Mouse (Mus musculus): ENCODE measurements around the gene Erp27. TPM values are rescaled to one million over a fixed set of nuclear protein-coding genes. Genes with fewer than 3 reads are reported as not detected.
"Not testable (repeated sequence)": the region's sequence is repeated elsewhere in the genome, so short reads cannot be mapped to it uniquely, and the experiment has no call there.

Gene Erp27
- 0.22 and 0.34 TPM in 2 replicates for polyA plus RNA-seq (2014; fragmentation: Nextera tagmentation; extraction: Ambion mirVana)

DNA sequence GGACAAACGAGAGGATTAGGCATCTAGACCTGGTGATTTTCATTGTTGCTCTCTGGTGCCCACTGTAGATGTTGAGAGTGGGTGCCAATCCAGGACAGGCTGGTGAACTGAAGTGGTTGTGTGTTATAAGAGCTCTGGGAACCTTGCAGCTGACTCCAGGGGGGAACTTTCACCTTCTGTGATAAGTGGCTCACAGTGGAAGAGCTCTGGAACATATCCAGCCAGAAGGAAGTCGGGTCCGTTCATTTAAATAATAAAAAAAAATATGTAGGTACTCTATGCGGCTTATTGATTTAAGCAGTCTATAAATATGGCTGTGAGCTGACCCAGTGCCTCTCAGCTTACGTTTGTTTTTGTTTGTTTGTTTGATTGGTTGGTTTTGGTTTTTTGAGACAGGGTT lies at the start of gene Erp27:
Erp27 (minus strand) TSS at position 101 of the 400 bp plus-strand sequence.
- Histone ChIP-seq H3K27ac (ENCODE audit: low read depth, low read length) (no peak within 1 kb of the TSS), H3K27me3 (replicated peaks; ENCODE audit: control insufficient read depth, insufficient read depth, low read length) (no peaks in the 10 kb centered on the region), H3K36me3 (ENCODE audit: control insufficient read depth, insufficient read depth, low read length) (peaks cover 4% of the 10 kb centered on the region; the same call in 1 of the 2 replicates), H3K4me2 (no peak within 1 kb of the TSS), H3K9ac (ENCODE audit: low read depth, low read length) (no peak within 1 kb of the TSS), H3K4me3 (ENCODE audit: low read depth, low read length) (no peak within 1 kb of the TSS), H3K4me1 (replicated peaks; ENCODE audit: control insufficient read depth, insufficient read depth, low read length) (no peaks in the 10 kb centered on the region), H3K9me3 (ENCODE audit: control insufficient read depth, low read length) (no peaks in the 10 kb centered on the region)
- no peak for DNase-seq (ENCODE audit: low spot score)
- 75% methylated on average over 5 of the region's 5 CpGs for whole genome bisulfite sequencing
- no peak for ATAC-seq (replicated peaks; ENCODE audit: low FRiP score)

DNA sequence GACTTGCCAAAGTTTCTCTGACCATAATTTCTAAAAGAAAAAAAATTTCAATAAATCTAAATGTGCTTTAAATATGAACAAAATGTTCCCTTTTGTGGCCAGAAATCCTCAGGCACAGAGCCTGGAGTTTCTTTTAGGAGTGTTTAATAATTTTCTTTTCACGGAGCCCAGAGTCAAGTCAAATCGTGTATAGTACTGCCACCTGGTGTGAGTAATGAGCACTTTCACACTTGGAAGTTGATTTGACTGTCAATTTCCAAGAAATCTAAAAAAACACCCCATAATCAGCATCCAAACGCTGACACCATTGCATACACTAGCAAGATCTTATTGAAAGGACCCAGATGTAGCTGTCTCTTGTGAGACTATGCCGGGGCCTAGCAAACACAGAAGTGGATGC lies 46.9 kb upstream of the Erp27 start:
- ATAC-seq (replicated peaks; ENCODE audit: low FRiP score); DNase-seq (ENCODE audit: low spot score): not testable (repeated sequence)
- WGBS = 21% methylated on average over 3 of the region's 4 CpGs

DNA sequence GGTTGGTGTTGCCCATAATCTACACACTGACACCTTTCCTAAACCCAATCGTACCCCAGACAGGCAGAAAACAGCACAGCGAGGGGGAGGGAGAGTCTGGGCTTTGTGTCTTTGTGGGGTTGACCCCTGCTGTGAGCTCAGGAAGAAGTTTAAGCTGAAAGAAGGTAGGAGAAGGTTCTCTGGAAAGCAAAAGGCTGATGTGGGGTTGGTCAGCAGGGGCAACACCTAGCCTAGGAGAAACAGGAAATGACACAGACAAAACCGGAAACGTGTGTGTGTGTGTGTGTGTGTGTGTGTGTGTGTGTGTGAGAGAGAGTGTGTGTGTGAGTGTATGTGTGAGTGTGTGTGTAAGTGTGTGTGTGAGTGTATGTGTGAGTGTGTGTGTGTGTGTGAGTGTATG lies 45.5 kb upstream of the Erp27 start:
- H3K27ac ChIP-seq (ENCODE audit: low read depth, low read length) = no peak overlapping the region
- whole genome bisulfite sequencing = 56% methylated on average over 4 of the region's 4 CpGs
- H3K4me3 ChIP-seq (ENCODE audit: low read depth, low read length) = no peak overlapping the region
- H3K36me3 ChIP-seq (ENCODE audit: control insufficient read depth, insufficient read depth, low read length) = no peaks in the 10 kb centered on the region
- no peaks in the 10 kb centered on the region for H3K27me3 ChIP-seq (replicated peaks; ENCODE audit: control insufficient read depth, insufficient read depth, low read length)
- no peaks in the 10 kb centered on the region for H3K4me1 ChIP-seq (replicated peaks; ENCODE audit: control insufficient read depth, insufficient read depth, low read length)
- no peak for DNase-seq (ENCODE audit: low spot score)
- H3K9ac ChIP-seq (ENCODE audit: low read depth, low read length) = no peak overlapping the region
- H3K9me3 ChIP-seq (ENCODE audit: control insufficient read depth, low read length) = no peaks in the 10 kb centered on the region
- no peak overlapping the region for H3K4me2 ChIP-seq
- no peak for ATAC-seq (replicated peaks; ENCODE audit: low FRiP score)

More for the DNA sequence above, 46.9 kb upstream of the Erp27 start:
- not testable (repeated sequence) for H3K9me3 ChIP-seq (ENCODE audit: control insufficient read depth, low read length); H3K36me3 ChIP-seq (ENCODE audit: control insufficient read depth, insufficient read depth, low read length); H3K27ac ChIP-seq (ENCODE audit: low read depth, low read length); H3K4me1 ChIP-seq (replicated peaks; ENCODE audit: control insufficient read depth, insufficient read depth, low read length); H3K9ac ChIP-seq (ENCODE audit: low read depth, low read length); H3K27me3 ChIP-seq (replicated peaks; ENCODE audit: control insufficient read depth, insufficient read depth, low read length); H3K4me2 ChIP-seq; H3K4me3 ChIP-seq (ENCODE audit: low read depth, low read length)

DNA sequence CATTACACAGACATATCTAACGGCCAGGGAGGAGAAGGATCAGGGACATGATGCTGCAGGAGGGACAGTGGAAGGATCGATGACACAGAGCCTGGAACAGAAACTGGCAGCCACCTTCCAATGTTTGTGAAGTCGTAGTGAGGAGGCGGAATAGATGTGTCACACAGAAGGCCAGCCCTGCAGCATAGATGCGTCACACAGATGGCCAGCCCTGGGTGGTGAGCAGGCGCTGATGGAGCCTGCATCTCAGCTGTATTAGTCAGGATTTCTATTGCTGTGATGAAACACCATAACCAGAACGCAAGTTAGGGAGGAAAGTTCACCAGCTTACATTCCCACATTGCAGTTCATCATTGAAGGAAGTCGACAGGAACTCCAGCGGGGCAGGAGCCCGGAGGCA lies 43.9 kb upstream of the Erp27 start:
- no peaks in the 10 kb centered on the region for H3K36me3 ChIP-seq (ENCODE audit: control insufficient read depth, insufficient read depth, low read length)
- H3K4me1 ChIP-seq (replicated peaks; ENCODE audit: control insufficient read depth, insufficient read depth, low read length) = no peaks in the 10 kb centered on the region
- ATAC-seq (replicated peaks; ENCODE audit: low FRiP score) = no peak
- 78% methylated on average over 10 of the region's 10 CpGs for WGBS
- no peak for DNase-seq (ENCODE audit: low spot score)
- no peaks in the 10 kb centered on the region for H3K9me3 ChIP-seq (ENCODE audit: control insufficient read depth, low read length)
- no peak overlapping the region for H3K4me3 ChIP-seq (ENCODE audit: low read depth, low read length)
- no peak overlapping the region for H3K9ac ChIP-seq (ENCODE audit: low read depth, low read length)
- H3K27me3 ChIP-seq (replicated peaks; ENCODE audit: control insufficient read depth, insufficient read depth, low read length) = no peaks in the 10 kb centered on the region
- H3K4me2 ChIP-seq = no peak overlapping the region
- H3K27ac ChIP-seq (ENCODE audit: low read depth, low read length) = no peak overlapping the region

DNA sequence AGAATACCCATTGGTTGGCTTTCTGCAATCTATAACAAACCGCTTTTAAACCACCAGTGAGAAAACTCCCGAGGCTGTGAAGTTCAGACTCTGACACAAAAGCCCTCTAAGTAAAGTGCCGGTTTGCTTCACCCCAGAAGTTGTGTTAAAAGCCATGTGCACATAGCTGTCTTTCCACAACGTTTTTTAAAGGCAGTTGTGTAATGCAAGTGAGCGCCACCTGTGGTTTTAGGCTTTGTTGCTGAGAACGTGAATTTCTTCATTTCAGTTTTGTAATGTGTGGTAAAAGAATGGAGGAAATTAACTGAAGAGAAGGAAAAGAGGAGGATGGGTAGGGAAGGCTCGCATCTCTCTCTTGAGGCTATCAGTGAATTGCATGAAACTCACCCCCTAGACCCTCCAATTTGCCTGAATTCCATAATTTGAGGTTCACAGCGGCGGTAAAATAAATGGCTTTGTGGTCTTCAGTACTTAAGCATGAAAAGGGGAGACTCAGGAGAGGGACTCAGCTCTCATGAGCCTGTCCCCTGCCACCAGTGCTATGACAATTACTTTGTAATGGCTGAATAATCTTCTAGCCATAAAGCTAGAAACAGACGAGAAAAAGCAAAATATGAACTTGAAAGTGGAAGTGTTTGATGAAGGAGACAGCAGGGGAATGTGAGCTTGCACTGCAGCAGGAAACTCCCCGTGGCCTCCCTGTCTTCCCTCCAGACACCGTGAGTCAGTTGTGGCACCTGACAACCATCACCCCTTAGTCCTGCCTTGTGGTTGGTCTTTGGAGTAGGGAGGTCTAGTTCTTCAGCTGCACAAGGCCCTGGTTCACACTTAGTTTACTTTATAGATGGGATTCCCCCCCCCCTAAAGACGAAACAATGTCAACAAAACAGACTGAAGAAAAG lies 42.9 kb upstream of the Erp27 start:
- Histone ChIP-seq H3K4me1 (replicated peaks; ENCODE audit: control insufficient read depth, insufficient read depth, low read length) (no peaks in the 10 kb centered on the region), H3K36me3 (ENCODE audit: control insufficient read depth, insufficient read depth, low read length) (no peaks in the 10 kb centered on the region), H3K27ac (ENCODE audit: low read depth, low read length) (no peak overlapping the region), H3K9me3 (ENCODE audit: control insufficient read depth, low read length) (no peaks in the 10 kb centered on the region), H3K4me3 (ENCODE audit: low read depth, low read length) (no peak overlapping the region), H3K9ac (ENCODE audit: low read depth, low read length) (no peak overlapping the region), H3K4me2 (no peak overlapping the region), H3K27me3 (replicated peaks; ENCODE audit: control insufficient read depth, insufficient read depth, low read length) (no peaks in the 10 kb centered on the region)
- no peak for DNase-seq (ENCODE audit: low spot score)
- 54% methylated on average over 13 of the region's 13 CpGs for WGBS
- ATAC-seq (replicated peaks; ENCODE audit: low FRiP score) = no peak

DNA sequence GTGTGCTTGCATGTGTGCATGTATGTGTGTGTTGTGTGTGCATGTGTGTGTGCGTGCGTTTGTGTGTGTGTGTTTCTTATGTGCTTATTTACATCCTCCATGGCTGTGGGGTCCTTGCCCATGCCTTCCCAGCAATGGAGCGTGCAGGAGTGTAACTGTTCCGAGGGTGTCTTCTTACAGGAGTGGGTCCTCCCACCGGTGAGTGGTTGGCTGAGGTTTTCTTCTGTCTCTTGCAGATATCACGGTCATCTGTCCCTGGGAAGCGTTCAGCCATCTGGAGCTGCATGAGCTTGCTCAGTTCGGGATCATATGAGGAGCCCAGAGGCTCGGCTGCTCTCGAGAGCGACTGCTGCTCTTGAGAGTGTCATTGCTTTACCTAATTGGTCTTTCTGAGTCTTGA lies 41.0 kb upstream of the Erp27 start:
- Histone ChIP-seq H3K4me1 (replicated peaks; ENCODE audit: control insufficient read depth, insufficient read depth, low read length) (no peaks in the 10 kb centered on the region), H3K27me3 (replicated peaks; ENCODE audit: control insufficient read depth, insufficient read depth, low read length) (no peaks in the 10 kb centered on the region), H3K4me3 (ENCODE audit: low read depth, low read length) (no peak overlapping the region), H3K9me3 (ENCODE audit: control insufficient read depth, low read length) (no peaks in the 10 kb centered on the region), H3K36me3 (ENCODE audit: control insufficient read depth, insufficient read depth, low read length) (no peaks in the 10 kb centered on the region), H3K9ac (ENCODE audit: low read depth, low read length) (no peak overlapping the region), H3K4me2 (no peak overlapping the region), H3K27ac (ENCODE audit: low read depth, low read length) (no peak overlapping the region)
- WGBS = 73% methylated on average over 11 of the region's 11 CpGs
- ATAC-seq (replicated peaks; ENCODE audit: low FRiP score) = no peak
- DNase-seq (ENCODE audit: low spot score) = no peak

DNA sequence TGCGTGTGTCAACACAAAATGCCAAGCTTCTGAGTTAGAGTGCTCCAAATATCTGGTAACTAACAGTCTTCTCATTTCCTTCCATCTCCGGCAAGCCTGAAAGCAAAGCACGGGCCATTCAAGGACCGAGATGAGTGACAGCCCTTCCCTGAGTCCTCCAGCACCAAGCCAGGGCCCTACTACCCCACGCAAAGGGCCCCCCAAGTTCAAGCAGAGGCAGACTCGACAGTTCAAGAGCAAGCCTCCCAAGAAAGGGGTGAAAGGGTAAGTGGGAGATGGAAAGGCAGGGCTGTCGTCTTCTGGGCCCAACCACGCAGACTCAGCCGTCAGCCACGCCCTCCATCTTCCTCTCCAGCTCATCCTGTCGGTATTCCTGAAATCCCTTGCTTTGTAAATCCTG lies 37.2 kb upstream of the Erp27 start:
- H3K36me3 ChIP-seq (ENCODE audit: control insufficient read depth, insufficient read depth, low read length) = no peaks in the 10 kb centered on the region
- H3K4me3 ChIP-seq (ENCODE audit: low read depth, low read length) = no peak overlapping the region
- 58% methylated on average over 11 of the region's 11 CpGs for WGBS
- H3K4me1 ChIP-seq (replicated peaks; ENCODE audit: control insufficient read depth, insufficient read depth, low read length) = no peaks in the 10 kb centered on the region
- ATAC-seq (replicated peaks; ENCODE audit: low FRiP score) (no peak), DNase-seq (ENCODE audit: low spot score) (no peak)
- no peak overlapping the region for H3K9ac ChIP-seq (ENCODE audit: low read depth, low read length)
- H3K9me3 ChIP-seq (ENCODE audit: control insufficient read depth, low read length) = no peaks in the 10 kb centered on the region
- no peak overlapping the region for H3K4me2 ChIP-seq
- no peak overlapping the region for H3K27ac ChIP-seq (ENCODE audit: low read depth, low read length)
- no peaks in the 10 kb centered on the region for H3K27me3 ChIP-seq (replicated peaks; ENCODE audit: control insufficient read depth, insufficient read depth, low read length)

DNA sequence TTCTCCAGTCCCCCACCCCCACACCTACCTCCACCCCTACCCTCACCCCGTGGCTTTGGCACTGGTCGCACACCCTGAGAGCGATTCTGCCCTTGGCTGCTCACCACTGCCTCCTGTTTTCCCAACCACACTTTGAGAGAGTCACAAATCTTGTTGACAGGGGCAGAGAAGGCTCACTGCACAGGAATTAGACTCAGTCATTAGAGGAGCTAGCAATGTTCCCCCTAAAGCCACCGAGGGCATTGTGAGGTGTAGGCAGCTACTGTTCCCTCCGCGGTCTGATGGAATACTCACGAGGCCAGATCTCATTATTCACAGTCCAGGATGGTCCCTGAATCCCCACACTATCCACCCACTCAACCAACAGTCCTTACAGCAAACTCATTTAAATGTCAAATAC lies 35.1 kb upstream of the Erp27 start:
- Histone ChIP-seq H3K4me1 (replicated peaks; ENCODE audit: control insufficient read depth, insufficient read depth, low read length) (no peaks in the 10 kb centered on the region), H3K27me3 (replicated peaks; ENCODE audit: control insufficient read depth, insufficient read depth, low read length) (no peaks in the 10 kb centered on the region), H3K4me3 (ENCODE audit: low read depth, low read length) (no peak overlapping the region), H3K9me3 (ENCODE audit: control insufficient read depth, low read length) (no peaks in the 10 kb centered on the region), H3K9ac (ENCODE audit: low read depth, low read length) (no peak overlapping the region), H3K27ac (ENCODE audit: low read depth, low read length) (no peak overlapping the region), H3K4me2 (no peak overlapping the region), H3K36me3 (ENCODE audit: control insufficient read depth, insufficient read depth, low read length) (no peaks in the 10 kb centered on the region)
- no peak for ATAC-seq (replicated peaks; ENCODE audit: low FRiP score)
- WGBS = 59% methylated on average over 7 of the region's 7 CpGs
- no peak for DNase-seq (ENCODE audit: low spot score)

DNA sequence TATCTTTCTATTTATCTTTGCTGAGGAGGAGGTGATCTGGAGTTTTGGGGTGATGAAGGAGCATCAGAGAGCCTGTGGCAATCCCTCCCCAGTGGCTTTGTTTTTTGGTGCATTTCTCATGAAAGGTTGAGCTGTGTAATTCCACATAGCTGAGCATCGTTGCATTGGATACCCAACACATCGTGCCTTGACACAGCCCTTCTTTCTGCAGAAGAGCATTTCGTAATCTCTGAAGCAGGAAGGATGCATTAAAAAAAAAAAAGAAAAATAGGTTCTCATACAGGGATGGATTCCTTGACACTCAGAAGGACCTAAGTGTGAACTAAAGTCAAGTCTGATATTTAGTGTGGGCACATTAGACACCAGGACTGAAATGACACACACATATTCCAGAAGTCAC lies 33.3 kb upstream of the Erp27 start:
- DNase-seq (ENCODE audit: low spot score) = no peak
- WGBS = 70% methylated on average over 3 of the region's 3 CpGs

More for the DNA sequence above, 33.3 kb upstream of the Erp27 start:
- ATAC-seq (replicated peaks; ENCODE audit: low FRiP score) = no peak
- H3K9ac ChIP-seq (ENCODE audit: low read depth, low read length) = no peak overlapping the region
- no peaks in the 10 kb centered on the region for H3K9me3 ChIP-seq (ENCODE audit: control insufficient read depth, low read length)
- H3K27ac ChIP-seq (ENCODE audit: low read depth, low read length) = no peak overlapping the region
- no peaks in the 10 kb centered on the region for H3K36me3 ChIP-seq (ENCODE audit: control insufficient read depth, insufficient read depth, low read length)
- no peaks in the 10 kb centered on the region for H3K4me1 ChIP-seq (replicated peaks; ENCODE audit: control insufficient read depth, insufficient read depth, low read length)
- H3K4me2 ChIP-seq = no peak overlapping the region
- no peak overlapping the region for H3K4me3 ChIP-seq (ENCODE audit: low read depth, low read length)
- no peaks in the 10 kb centered on the region for H3K27me3 ChIP-seq (replicated peaks; ENCODE audit: control insufficient read depth, insufficient read depth, low read length)
